Mouse (Mus musculus): ENCODE data around the gene Rtraf. TPM values are rescaled to one million over a fixed set of nuclear protein-coding genes. Genes with fewer than 3 reads are reported as not detected.

Gene Rtraf
- polyA plus RNA-seq, 1 experiment, result 15.5 TPM

GRCm38 (mm10) chr14:19777945-19778344 lies 45.7 kb downstream of the Rtraf start:
- peaks cover 3% of the 10 kb centered on the region for H3K9me3 ChIP-seq (ENCODE audit: control insufficient read depth, low read length)
- no peak overlapping the region for H3K4me3 ChIP-seq (replicated peaks)
- TF ChIP-seq TAL1 (IDR thresholded peaks at IDR 0.05; ENCODE audit: low read length) (no peak), GATA1 (IDR thresholded peaks at IDR 0.05; ENCODE audit: low read length) (no peak)
- H3K36me3 ChIP-seq (ENCODE audit: control insufficient read depth), result no peaks in the 10 kb centered on the region; the same call in 1 of the 2 replicates
- no peaks in the 10 kb centered on the region for H3K4me1 ChIP-seq (ENCODE audit: control insufficient read depth)
- no peaks in the 10 kb centered on the region for H3K27me3 ChIP-seq (ENCODE audit: control insufficient read depth)

- H3K9me3 ChIP-seq (ENCODE audit: control insufficient read depth, low read length), result peaks cover 3% of the 10 kb centered on the region
- H3K4me3 ChIP-seq (replicated peaks), result no peak overlapping the region
- TF ChIP-seq GATA1 (IDR thresholded peaks at IDR 0.05; ENCODE audit: low read length) (no peak), TAL1 (IDR thresholded peaks at IDR 0.05; ENCODE audit: low read length) (no peak)
- no peaks in the 10 kb centered on the region for H3K4me1 ChIP-seq (ENCODE audit: control insufficient read depth)
- H3K27me3 ChIP-seq (ENCODE audit: control insufficient read depth), result no peaks in the 10 kb centered on the region
- no peaks in the 10 kb centered on the region; the same call in 1 of the 2 replicates for H3K36me3 ChIP-seq (ENCODE audit: control insufficient read depth)
These were observed 46.3 kb downstream of the Rtraf start for GRCm38 (mm10) chr14:19777365-19777764.

GRCm38 (mm10) chr14:19776890-19777289 lies 46.7 kb downstream of the Rtraf start:
- Histone ChIP-seq H3K4me1 (ENCODE audit: control insufficient read depth) (no peaks in the 10 kb centered on the region), H3K36me3 (ENCODE audit: control insufficient read depth) (no peaks in the 10 kb centered on the region; the same call in 1 of the 2 replicates), H3K4me3 (replicated peaks) (no peak overlapping the region), H3K9me3 (ENCODE audit: control insufficient read depth, low read length) (peaks cover 3% of the 10 kb centered on the region), H3K27me3 (ENCODE audit: control insufficient read depth) (no peaks in the 10 kb centered on the region)
- TF ChIP-seq TAL1 (IDR thresholded peaks at IDR 0.05; ENCODE audit: low read length), result no peak
- no peak for TF ChIP-seq GATA1 (IDR thresholded peaks at IDR 0.05; ENCODE audit: low read length)

- Histone ChIP-seq H3K4me3 (replicated peaks) (no peak overlapping the region), H3K9me3 (ENCODE audit: control insufficient read depth, low read length) (peaks cover 3% of the 10 kb centered on the region), H3K36me3 (ENCODE audit: control insufficient read depth) (no peaks in the 10 kb centered on the region; the same call in 1 of the 2 replicates), H3K4me1 (ENCODE audit: control insufficient read depth) (no peaks in the 10 kb centered on the region), H3K27me3 (ENCODE audit: control insufficient read depth) (no peaks in the 10 kb centered on the region)
- no peak for TF ChIP-seq TAL1 (IDR thresholded peaks at IDR 0.05; ENCODE audit: low read length)
These were observed 47.4 kb downstream of the Rtraf start for GRCm38 (mm10) chr14:19776179-19776578.

- no peaks in the 10 kb centered on the region for H3K27me3 ChIP-seq (ENCODE audit: control insufficient read depth)
- no peak overlapping the region for H3K4me3 ChIP-seq (replicated peaks)
- H3K9me3 ChIP-seq (ENCODE audit: control insufficient read depth, low read length), result peaks cover 3% of the 10 kb centered on the region
These were observed 48.1 kb downstream of the Rtraf start for GRCm38 (mm10) chr14:19775491-19775890.

GRCm38 (mm10) chr14:19774036-19774628 lies 49.5 kb downstream of the Rtraf start:
- no peak for TF ChIP-seq GATA1 (IDR thresholded peaks at IDR 0.05; ENCODE audit: low read length)
- TF ChIP-seq TAL1 (IDR thresholded peaks at IDR 0.05; ENCODE audit: low read length), result no peak
- H3K27me3 ChIP-seq (ENCODE audit: control insufficient read depth), result no peaks in the 10 kb centered on the region
- no peaks in the 10 kb centered on the region for H3K36me3 ChIP-seq (ENCODE audit: control insufficient read depth)
- peaks cover 3% of the 10 kb centered on the region for H3K9me3 ChIP-seq (ENCODE audit: control insufficient read depth, low read length)
- H3K4me3 ChIP-seq (replicated peaks), result no peak overlapping the region
- no peaks in the 10 kb centered on the region for H3K4me1 ChIP-seq (ENCODE audit: control insufficient read depth)

More at GRCm38 (mm10) chr14:19775491-19775890, 48.1 kb downstream of the Rtraf start:
- H3K36me3 ChIP-seq (ENCODE audit: control insufficient read depth), result no peaks in the 10 kb centered on the region; the same call in 1 of the 2 replicates
- TF ChIP-seq TAL1 (IDR thresholded peaks at IDR 0.05; ENCODE audit: low read length) (no peak), GATA1 (IDR thresholded peaks at IDR 0.05; ENCODE audit: low read length) (no peak)
- H3K4me1 ChIP-seq (ENCODE audit: control insufficient read depth), result no peaks in the 10 kb centered on the region

- Histone ChIP-seq H3K4me1 (ENCODE audit: control insufficient read depth) (no peaks in the 10 kb centered on the region), H3K4me3 (replicated peaks) (no peak overlapping the region), H3K9me3 (ENCODE audit: control insufficient read depth, low read length) (peaks cover 2% of the 10 kb centered on the region), H3K36me3 (ENCODE audit: control insufficient read depth) (no peaks in the 10 kb centered on the region; the same call in 1 of the 2 replicates), H3K27me3 (ENCODE audit: control insufficient read depth) (no peaks in the 10 kb centered on the region)
- no peak for TF ChIP-seq GATA1 (IDR thresholded peaks at IDR 0.05; ENCODE audit: low read length)
- no peak for TF ChIP-seq TAL1 (IDR thresholded peaks at IDR 0.05; ENCODE audit: low read length)
These were observed 52.5 kb downstream of the Rtraf start for GRCm38 (mm10) chr14:19771173-19771572.

GRCm38 (mm10) chr14:19769441-19770200 lies 54.0 kb downstream of the Rtraf start:
- H3K4me3 ChIP-seq (replicated peaks), result no peak overlapping the region
- no peaks in the 10 kb centered on the region for H3K27me3 ChIP-seq (ENCODE audit: control insufficient read depth)
- peaks cover 3% of the 10 kb centered on the region for H3K4me1 ChIP-seq (ENCODE audit: control insufficient read depth)
- TF ChIP-seq TAL1 (IDR thresholded peaks at IDR 0.05; ENCODE audit: low read length) (no peak), GATA1 (IDR thresholded peaks at IDR 0.05; ENCODE audit: low read length) (no peak)
- H3K9me3 ChIP-seq (ENCODE audit: control insufficient read depth, low read length), result no peaks in the 10 kb centered on the region
- H3K36me3 ChIP-seq (ENCODE audit: control insufficient read depth), result no peaks in the 10 kb centered on the region; the same call in 1 of the 2 replicates

GRCm38 (mm10) chr14:19768648-19769047 lies 55.0 kb downstream of the Rtraf start:
- Histone ChIP-seq H3K9me3 (ENCODE audit: control insufficient read depth, low read length) (no peaks in the 10 kb centered on the region), H3K36me3 (ENCODE audit: control insufficient read depth) (no peaks in the 10 kb centered on the region; the same call in 1 of the 2 replicates), H3K4me1 (ENCODE audit: control insufficient read depth) (peaks cover 13% of the 10 kb centered on the region), H3K27me3 (ENCODE audit: control insufficient read depth) (no peaks in the 10 kb centered on the region), H3K4me3 (replicated peaks) (no peak overlapping the region)
- TF ChIP-seq GATA1 (IDR thresholded peaks at IDR 0.05; ENCODE audit: low read length) (no peak), TAL1 (IDR thresholded peaks at IDR 0.05; ENCODE audit: low read length) (no peak)
